Mouse (Mus musculus) ES-Bruce4 (cell line): ENCODE results near the gene Stard9. TPM values are rescaled to one million over a fixed set of nuclear protein-coding genes. Genes with fewer than 3 reads are reported as not detected.

Experiments
- H3K27ac ChIP-seq: 2 replicates; pipeline ENCODE4 v1.5.1; 2012; ENCODE audit warnings: low read length, inconsistent platforms; ENCODE audit not compliant: insufficient read depth
- H3K27me3 ChIP-seq: 2 replicates; pipeline ENCODE4 v1.6.1; 2012; ENCODE audit warnings: mild to moderate bottlenecking, low read length, inconsistent platforms; ENCODE audit not compliant: control insufficient read depth, poor library complexity, insufficient read depth, severe bottlenecking
- H3K36me3 ChIP-seq: 2 replicates; pipeline ENCODE4 v1.6.1; 2012; ENCODE audit warnings: inconsistent platforms, mild to moderate bottlenecking, low read length, moderate library complexity; ENCODE audit not compliant: control insufficient read depth, poor library complexity, insufficient read depth, severe bottlenecking
- H3K4me1 ChIP-seq: one replicate; pipeline ENCODE4 v1.8.1; 2011; ENCODE audit warnings: low read length; ENCODE audit not compliant: control insufficient read depth, insufficient read depth
- H3K4me3 ChIP-seq: 2 replicates; pipeline ENCODE4 v1.5.1; 2011; ENCODE audit warnings: low read depth, mild to moderate bottlenecking, low read length
- H3K9ac ChIP-seq: 2 replicates; pipeline ENCODE4 v1.6.1; 2012; ENCODE audit warnings: low read depth, mild to moderate bottlenecking, inconsistent platforms; ENCODE audit not compliant: poor library complexity, severe bottlenecking
- H3K9me3 ChIP-seq: replicated peaks from 2 replicates; pipeline ENCODE4 v1.6.1; 2012; ENCODE audit warnings: mild to moderate bottlenecking, low read length, inconsistent platforms; ENCODE audit not compliant: control insufficient read depth, poor library complexity, insufficient read depth, severe bottlenecking
- CTCF ChIP-seq: IDR thresholded peaks from one replicate; pipeline ENCODE4 v1.8.1; 2011; ENCODE audit warnings: low read depth, low read length
- EP300 ChIP-seq: IDR thresholded peaks from 2 replicates; pipeline ENCODE4 v1.6.1; 2011; ENCODE audit warnings: low read depth, low read length; ENCODE audit not compliant: insufficient read depth
- POLR2A ChIP-seq: IDR thresholded peaks from one replicate; pipeline ENCODE4 v1.8.1; 2011; ENCODE audit warnings: low read length; ENCODE audit not compliant: insufficient read depth
- polyA plus RNA-seq: library from polyadenylated mRNA; stranded (reverse); fragments of >200 nt; gene quantifications from 2 replicates; pipeline ENCODE4 v1.2.4, GENCODE M21; 2011; ENCODE audit warnings: low read depth; ENCODE audit not compliant: missing spikeins, insufficient read depth, insufficient read length

The Stard9 gene
- polyA plus RNA-seq, 1 experiment, result 4.0 TPM

DNA sequence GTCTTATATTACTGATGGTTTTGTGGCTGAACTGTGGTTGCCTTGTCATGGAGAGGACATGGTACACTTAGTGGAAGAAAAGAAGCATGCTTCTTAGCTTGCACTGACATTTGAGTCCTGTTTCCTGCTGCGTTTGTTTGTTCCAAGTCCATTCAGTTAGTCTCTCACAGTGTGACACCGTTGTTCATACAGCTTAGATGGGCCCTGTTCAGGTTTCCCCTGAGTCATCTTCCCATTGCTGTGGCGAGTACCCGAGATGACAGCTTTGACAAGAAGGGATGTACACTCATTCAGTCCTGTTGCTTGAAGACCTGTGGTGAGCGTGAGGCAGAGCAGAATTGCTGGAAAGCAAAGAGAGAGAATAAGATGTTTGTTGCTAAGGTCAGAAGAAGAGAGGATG, 29.6 kb downstream of the Stard9 start:
- Histone ChIP-seq H3K9me3 (no peaks in the 10 kb centered on the region), H3K4me3 (no peak overlapping the region), H3K27ac (no peak overlapping the region), H3K9ac (no peak overlapping the region), H3K4me1 (no peaks in the 10 kb centered on the region), H3K36me3 (no peaks in the 10 kb centered on the region), H3K27me3 (no peaks in the 10 kb centered on the region)
- TF ChIP-seq POLR2A (no peak), CTCF (no peak), EP300 (no peak)

DNA sequence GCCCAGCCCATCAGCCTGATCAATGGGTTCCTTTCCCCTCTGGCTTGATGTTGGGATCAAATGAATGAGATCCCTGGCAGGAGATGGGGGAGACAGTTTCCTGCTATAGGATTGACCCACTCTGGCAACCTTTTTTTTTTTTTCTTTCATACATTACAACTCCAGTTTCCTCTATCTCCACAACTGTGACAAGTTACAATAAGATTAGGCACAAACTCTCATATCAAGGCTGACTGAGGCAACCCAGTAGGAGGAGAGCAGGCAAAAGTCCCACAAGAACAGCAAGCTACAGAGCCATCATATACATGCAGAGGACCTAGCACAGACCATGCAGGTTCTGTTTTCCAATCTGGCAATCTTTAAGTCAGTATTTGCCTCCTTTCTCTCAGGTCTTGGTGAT, 30.4 kb downstream of the Stard9 start:
- Histone ChIP-seq H3K27ac (no peak overlapping the region), H3K9ac (no peak overlapping the region), H3K9me3 (no peaks in the 10 kb centered on the region), H3K4me3 (no peak overlapping the region), H3K4me1 (no peaks in the 10 kb centered on the region), H3K36me3 (no peaks in the 10 kb centered on the region), H3K27me3 (no peaks in the 10 kb centered on the region)
- TF ChIP-seq CTCF (no peak), EP300 (no peak), POLR2A (no peak)

DNA sequence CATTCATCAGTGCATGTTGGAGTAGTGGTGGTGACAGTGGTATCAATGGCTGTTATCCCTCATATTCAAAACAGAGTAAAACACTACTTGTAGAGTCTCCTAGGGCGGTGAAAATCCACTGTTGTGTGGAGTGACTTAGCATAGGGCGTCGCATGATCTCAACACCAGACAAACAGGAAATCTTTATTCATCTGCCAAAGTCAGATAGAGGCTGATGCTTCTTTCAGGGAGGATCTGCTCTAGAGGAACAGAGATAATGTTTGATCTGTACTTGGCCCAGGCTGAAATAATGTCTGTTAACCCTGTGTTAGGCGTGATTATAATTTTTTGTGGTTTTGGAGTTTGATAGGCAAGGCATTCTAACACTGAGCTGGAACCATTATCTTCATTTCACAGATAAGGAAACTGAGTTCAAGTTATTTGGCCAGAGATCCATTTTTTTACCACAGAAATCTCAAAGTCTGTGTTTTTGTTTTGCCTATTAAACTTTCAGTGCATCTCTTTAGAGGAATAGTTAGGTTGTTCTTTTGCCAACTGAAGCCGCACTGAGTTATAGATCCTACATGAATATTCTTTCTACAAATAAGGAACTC, 31.7 kb downstream of the Stard9 start:
- no peaks in the 10 kb centered on the region for H3K27me3 ChIP-seq
- no peaks in the 10 kb centered on the region for H3K36me3 ChIP-seq
- H3K9me3 ChIP-seq, result no peaks in the 10 kb centered on the region
- no peaks in the 10 kb centered on the region for H3K4me1 ChIP-seq
- TF ChIP-seq CTCF (no peak), EP300 (no peak), POLR2A (no peak)
- H3K27ac ChIP-seq, result no peak overlapping the region
- H3K4me3 ChIP-seq, result no peak overlapping the region
- no peak overlapping the region for H3K9ac ChIP-seq

GRCm38 (mm10) chr2:120662766-120663165, 33.8 kb downstream of the Stard9 start:
- Histone ChIP-seq H3K4me3 (no peak overlapping the region), H3K27me3 (no peaks in the 10 kb centered on the region), H3K36me3 (no peaks in the 10 kb centered on the region), H3K9me3 (no peaks in the 10 kb centered on the region), H3K9ac (no peak overlapping the region), H3K27ac (no peak overlapping the region), H3K4me1 (no peaks in the 10 kb centered on the region)
- TF ChIP-seq CTCF, result no peak
- no peak for TF ChIP-seq EP300
- no peak for TF ChIP-seq POLR2A

DNA sequence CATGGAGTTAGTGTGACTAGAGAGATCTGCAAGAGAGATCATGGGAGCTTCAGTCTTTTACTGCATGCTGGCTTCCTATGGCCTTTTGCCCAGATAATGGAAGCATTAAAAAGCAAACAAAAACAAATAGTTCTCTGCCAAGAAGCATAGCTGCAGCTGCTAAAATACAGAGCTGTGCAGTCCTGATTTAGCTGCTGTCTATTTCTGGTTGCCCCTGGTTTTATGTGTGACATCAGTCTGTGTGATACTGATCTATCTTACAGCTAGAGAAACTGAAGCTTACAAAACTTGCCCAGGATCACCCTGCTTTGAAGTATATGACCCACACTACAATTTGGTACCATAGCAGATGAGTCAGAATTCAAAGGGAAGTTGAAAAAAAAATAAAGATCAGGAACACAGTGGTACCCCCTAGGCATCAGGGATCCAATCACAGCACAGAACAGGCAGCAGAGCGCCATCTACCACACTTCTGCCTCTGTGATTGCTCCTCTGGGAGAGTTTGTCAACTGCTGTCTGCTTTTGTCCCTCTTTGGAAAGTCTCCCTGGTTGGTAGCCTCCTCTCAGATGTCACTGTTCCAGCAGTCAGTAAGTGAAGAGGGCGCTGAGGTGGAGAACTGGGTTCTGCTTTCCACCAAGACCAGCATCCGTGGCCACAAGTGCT, 34.7 kb downstream of the Stard9 start:
- Histone ChIP-seq H3K36me3 (no peaks in the 10 kb centered on the region), H3K9me3 (no peaks in the 10 kb centered on the region), H3K27ac (no peak overlapping the region), H3K9ac (no peak overlapping the region), H3K4me3 (no peak overlapping the region), H3K27me3 (no peaks in the 10 kb centered on the region), H3K4me1 (no peaks in the 10 kb centered on the region)
- TF ChIP-seq POLR2A (no peak), EP300 (no peak), CTCF (no peak)

DNA sequence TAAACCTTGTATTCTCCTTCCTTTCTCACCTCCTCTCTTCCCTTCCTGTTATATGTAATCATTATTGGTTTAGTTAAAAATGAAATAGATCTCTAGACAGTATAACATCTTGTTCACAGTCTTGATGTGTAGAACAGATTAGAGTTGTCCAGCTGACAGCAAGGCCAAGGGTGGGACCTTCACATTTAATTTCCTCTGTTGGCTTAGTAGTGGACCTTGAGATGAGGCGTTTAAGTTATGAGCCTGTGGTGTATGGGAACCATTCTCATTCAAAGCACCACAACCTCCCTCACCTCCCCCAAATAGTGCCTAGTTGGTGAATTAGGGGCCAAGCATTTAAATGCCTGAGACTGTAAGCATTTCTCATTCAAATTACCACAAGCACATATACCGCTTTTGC, 38.5 kb downstream of the Stard9 start:
- no peak overlapping the region for H3K27ac ChIP-seq

More for the DNA sequence above, 38.5 kb downstream of the Stard9 start:
- Histone ChIP-seq H3K36me3 (no peaks in the 10 kb centered on the region), H3K9ac (no peak overlapping the region), H3K9me3 (no peaks in the 10 kb centered on the region), H3K27me3 (no peaks in the 10 kb centered on the region), H3K4me3 (no peak overlapping the region), H3K4me1 (no peaks in the 10 kb centered on the region)
- TF ChIP-seq POLR2A, result no peak
- TF ChIP-seq EP300, result no peak
- no peak for TF ChIP-seq CTCF
